Mouse (Mus musculus) T-helper 1 cell (primary cell): ENCODE measurements around the gene Txk.

ENCODE experiments used
- in situ Hi-C: fragments of 300-600 bp; cut with MboI, MseI; formaldehyde crosslinking; loops from one replicate; pipeline ENCODE4 v1.15.1; 2025; ENCODE audit warnings: high pct_unique_total_duplicates

Txk gene

DNA sequence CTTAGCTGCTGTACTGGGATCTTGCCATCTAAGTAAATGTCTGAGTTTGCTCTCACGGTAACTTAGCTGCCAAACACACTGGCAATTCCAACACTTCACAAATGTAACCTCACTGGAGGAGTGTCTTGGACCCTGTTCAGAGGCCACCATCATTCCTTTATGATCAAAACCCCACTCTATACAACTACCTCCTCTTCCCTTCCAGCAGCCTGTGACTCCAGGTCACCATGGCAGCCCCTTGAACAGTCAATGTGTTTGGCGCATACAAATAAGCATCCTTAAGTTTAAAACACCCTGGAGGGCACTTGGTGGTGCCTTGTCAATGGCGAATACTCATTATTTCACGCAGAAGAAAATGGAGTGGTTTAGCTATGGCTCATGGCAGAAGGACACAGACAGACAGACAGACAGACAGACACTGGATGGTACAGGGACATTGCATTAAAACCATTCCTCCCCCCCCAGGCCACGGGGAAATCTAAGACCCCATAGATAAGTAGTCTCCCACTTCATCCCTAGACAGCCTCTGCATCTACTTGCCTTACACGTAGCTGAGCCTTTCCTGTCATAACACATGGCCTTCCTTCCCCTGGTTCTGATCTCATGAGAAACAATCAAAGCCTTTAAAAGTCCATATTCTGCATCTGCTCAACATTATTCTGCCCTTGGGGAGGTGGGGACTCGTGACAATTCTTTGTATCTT is 1.4 kb downstream of the Txk start:
- in situ Hi-C loops, result no loop called here

DNA sequence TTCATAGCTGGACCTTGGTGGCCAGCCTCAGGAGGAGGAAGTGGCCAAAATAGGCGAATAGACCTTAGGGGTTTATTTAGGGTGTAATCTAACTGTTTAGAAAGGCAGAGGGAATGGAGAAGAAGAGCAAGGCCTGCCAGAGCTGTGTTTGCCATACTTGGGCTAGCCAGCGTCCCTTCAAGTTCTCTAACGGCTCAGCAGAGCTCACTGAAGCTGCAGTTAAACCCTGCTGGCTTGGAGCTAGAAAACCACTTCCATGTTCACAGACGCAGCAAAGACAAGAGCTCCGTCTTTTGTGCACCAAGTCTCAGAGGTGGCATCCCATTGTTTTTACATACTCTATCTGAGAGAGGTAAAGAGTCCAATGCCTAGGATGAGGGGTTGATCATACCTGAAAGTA is 2.4 kb downstream of the Txk start:
- in situ Hi-C loops, result no loop called here

DNA sequence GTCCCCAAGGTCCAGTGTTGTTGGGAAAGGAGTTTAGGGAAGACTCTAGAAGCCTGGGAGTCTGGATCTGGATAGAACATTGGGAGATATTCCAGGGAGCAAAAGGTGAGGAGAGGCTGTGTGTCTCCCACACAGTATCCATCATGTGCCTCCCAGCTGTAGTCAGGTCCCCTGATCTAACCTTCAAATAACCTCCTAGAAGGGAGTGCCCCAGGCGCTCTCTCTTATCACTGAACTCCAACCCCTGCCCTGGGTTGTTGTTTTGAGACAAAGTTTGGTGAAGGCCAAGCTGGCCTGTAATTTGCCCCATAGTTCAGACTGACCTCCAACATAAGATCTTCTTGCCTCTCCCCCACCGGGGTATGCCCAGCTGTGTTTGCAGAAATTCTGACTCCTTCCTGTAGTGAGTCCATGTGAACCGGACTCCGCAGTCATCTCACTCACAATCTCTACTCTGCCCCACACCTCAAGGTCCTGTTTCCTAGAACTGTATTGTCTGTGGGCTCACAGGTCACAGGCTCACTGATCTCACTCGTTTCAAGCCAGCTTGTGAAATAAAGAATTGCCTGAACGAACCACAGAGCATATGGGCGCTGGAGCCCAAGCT is 3.8 kb downstream of the Txk start:
- in situ Hi-C loops, result no loop called here

DNA sequence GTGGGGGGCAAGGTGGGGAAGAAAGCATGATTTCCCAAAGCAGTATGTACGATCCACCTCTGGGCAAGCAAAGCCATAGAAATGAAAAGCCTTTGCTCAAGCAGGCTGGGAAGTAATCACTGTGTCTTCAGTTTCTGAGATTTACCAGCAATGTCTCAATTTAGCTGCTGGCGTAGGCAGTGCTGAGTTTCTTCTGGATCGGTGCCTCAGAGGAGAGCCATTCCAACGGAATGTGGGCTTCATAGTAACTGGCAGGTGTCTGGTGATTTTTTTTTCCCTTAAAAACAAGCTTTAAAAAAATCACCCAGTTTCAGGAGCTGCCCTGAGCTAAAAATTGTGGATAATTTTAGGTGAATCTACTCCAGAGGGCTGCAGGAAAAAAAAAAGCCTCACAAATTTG is 5.2 kb downstream of the Txk start:
- in situ Hi-C loops, result no loop called here

DNA sequence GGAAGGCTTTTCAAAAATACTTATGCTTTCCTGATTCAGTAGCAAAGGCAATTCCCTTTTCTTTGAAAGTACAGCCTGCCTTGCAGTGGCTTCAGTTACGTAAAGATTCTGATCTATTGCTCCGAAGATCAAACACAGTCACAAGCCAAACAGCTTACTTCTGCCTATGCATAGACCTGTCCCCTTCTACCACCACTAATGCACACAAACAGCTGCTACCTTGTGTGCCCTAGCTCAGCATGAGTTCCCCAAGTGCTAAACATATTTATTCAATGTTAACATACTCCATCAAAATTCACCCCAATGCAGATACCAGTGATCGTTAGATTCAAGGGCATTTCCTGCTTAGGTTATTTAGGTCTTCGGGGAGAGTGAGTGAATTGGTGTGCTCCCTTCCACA is 6.1 kb downstream of the Txk start:
- in situ Hi-C loops, result no loop called here

DNA sequence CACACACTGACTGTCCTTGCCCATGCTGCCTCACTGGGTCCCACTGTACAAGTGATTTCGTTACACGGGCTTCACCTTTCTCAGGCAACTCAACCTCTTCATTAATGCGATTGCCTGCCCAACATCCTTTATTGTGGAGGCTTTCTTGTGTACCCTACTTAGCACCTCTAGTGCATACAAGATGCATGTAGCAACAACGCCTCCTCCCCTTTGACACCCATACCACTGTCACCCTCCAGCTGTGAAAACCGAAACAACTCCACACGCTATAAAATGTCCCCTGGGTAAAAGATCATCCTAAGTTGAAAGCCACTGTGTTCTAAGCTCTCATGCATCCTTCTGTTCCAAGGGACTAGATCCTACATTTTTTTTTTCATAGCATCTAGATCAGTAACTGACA is 9.5 kb downstream of the Txk start:
- in situ Hi-C loops, result no loop called here

DNA sequence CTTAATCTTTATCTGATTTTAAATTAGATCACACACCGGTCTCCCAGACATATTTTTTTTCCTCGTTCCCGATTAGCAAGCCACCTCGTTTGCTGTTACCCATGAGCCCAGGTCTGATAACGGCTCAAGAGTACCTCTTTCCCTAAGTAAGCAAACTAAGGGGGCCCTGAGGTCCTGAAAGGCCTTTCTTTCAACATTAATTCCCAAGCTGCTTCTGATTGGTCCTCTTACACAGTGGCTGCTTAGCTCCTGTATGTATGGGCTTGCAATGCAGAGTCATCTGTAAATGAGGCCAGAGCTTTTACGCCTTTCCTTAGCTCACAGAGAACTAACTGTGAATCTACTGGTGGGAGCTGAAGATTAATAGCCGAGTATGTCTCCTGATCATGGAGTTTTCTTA is 15.7 kb downstream of the Txk start:
- in situ Hi-C loops, result no loop called here

DNA sequence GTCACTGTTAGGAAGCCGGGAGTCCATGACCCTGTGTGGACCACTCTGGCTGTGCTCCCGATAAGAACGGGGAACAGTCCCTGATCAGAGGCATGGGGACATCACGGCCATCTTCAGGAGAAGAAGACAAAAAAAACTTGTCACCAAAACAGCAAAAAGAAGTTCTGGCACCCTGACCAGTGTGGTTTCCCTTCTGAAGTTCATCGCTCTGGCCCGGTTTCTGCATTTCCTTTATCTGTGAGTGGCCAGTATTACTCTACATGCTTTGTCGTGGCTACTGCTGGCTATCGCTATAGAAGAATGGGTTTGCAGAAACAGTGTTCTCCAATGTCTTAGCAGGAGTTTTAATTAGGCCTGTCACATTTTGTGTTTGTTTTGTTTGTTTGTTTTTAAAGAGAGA is 16.1 kb downstream of the Txk start:
- in situ Hi-C loops, result no loop called here

DNA sequence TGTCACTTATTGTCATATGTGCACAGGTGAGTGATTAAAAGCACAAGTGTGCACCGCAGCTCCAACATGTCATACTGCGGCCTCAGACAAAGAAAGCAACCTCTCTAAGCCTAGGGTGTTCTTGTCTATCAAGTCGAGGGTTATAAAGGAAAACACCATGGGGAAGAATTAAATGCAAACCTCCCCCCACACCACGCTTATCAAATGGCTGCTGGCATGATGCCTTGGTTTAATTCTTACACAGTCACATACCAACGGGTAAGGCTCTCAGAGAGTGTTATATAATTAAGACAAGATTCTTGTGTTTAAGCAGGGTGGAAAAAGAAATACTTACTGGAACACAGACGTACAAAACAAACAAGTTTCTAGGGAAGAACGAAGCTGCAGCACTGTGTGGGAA is 16.8 kb downstream of the Txk start:
- in situ Hi-C loops, result no loop called here

DNA sequence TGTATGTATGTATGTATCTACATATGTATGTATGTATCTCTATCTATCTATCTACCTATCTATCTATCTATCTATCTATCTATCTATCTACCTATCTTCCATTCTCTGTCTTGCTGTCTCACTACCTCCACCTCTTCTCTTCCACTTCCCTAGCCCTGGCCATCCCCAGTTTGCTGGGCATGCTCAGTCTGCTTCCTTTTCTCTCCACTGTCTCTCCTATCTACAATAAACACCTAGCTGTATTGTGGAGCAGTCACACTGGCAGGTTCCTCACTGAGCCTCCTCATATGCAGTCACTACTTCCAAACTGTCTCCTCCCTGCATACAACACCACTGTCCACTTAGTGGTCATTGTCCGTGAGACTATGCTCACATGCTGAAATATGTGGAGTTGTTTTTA is 19.7 kb downstream of the Txk start:
- in situ Hi-C loops, result no loop called here

DNA sequence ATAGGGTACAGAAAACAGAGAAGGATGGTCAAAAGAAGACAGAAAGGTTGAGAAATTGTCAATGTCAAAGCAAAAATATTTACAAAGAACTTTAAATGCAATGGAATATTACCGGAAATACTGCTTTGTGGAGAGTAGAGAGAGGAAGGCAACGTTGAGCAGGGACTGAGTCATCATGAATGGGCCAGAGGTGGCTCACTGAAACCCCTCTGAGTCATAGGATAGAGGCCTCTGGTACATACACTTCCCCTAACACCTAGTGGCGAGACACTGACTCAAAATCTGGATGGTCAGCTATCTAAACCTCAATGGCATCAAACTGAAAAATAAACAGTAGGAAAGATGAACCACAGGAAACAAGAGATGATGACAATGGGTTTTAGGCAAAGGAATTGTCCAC is 27.2 kb downstream of the Txk start:
- in situ Hi-C loops, result no loop called here

DNA sequence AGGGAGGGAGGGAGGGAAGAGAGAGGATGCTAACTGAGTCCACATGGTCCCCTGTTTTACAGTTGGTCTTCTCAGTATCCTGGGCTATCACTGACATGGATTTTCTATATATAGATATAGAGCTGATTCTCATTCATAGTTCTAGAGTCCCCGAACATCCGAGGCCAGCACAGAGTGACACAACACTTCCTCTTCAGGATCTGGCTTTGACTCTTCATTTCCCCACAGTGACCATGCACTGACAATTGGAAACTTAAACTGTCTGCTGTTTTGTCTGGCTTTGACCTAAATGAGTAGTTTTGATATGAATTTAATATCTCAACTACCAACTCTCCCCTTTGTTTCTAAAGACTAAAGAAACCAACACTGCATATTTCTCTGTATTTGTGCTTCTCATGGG is 29.1 kb downstream of the Txk start:
- in situ Hi-C loops, result no loop called here

DNA sequence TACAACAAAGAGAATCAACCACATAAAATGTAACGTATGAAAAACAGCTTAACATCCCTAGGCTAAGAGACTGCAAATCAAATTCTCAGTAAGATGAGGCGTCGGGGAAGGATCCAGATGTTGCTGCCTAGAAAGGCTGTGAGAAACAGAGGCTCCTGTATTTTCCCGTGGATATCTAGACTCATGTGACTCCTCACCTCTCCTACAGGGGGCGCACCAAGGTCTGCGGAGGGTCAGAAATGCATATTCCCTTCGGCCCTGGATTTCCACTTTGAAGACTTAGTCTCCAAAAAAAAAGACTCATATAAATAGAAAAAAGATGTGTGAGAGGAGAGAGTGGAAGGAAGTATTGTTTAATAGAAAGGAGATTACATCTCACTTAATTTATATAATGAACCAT is 32.0 kb downstream of the Txk start:
- in situ Hi-C loops, result no loop called here

DNA sequence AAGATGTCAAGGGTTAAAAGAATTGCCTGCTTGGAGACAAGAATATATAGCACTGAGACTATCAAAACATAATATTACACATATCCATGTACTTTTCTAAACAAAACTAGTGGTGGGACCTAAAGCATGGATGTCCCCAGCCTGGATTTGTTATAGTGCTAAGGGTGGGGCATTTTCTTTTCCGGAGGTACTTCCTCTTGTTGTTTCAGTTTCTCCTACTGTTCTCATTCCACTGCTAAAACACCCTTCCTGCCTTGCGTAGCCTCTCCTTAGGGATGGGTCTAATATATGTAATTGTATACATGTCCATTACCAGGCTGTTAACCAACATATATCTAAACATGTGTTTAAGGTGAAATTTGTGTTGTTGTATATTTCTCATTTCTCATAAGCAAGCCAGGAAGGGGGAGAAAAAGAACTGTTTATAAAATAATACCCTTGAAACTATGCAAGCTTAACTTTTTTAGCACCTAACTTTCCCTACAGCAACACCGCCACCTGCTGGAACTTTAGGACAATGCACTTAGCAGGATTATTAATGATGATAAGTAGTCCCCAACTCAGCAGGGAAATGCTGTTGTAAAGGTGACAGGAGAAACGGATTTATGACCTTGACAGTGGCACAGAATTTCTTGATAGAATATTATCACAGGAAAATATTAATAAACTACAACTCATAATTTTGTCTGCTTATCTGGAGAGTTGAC is 41.9 kb downstream of the Txk start:
- in situ Hi-C loops, result no loop called here

DNA sequence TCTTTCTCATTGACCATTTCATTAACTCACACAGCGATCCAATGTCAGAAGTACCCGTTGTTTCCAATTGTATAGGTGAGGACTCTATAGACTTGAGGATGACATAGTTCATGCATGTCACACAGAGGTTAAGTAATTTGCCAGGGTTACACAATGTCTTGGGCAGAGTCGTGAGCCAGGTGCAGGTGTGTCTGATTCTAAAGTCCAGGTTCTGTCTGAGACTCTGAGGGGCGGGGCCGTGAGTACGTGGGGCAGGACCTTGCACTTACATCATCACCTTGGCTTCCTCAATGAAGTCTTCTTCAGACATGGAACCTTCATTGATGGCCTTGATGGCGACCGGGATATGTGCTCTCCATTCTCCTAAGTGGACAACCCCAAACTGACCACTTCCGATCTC is 42.6 kb downstream of the Txk start:
- in situ Hi-C loops, result no loop called here

DNA sequence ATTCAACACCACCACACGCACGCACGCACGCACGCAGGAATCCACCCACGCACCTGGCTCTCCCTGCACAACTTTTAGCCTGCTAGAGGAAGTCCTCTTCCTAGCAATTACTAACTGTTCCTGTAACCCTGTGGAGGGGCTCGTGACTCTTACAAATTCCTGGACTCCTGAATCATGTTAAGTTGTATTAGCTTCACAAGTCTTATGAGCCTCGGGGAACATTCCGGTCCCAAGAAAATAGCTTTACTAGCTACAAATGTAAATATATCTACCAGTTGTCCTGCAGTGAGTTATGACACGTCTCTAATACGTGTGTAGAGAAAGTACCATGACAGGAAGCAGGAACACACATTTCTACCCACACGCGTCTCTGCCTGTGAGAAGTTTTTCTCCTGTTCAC is 43.1 kb downstream of the Txk start:
- in situ Hi-C loops, result no loop called here

DNA sequence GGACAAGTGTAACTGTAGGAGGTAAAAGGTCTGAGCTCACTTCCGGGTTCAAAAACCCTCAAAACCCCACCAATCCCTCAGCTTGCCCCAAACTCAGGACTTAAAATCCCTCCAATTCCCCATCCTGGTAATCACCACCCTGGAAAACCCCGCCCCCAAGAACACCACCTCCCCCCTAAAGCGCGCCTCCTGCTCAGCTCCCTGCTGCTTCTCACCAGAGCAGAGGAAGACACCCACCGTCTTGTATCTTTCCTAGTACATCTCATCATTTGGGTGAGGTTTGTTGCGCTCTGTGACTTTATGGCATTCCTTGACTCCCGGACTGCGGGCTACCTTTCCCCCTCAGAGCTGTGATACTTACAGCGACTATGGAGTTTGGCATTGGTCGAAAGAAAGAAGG is 45.9 kb downstream of the Txk start:
- in situ Hi-C loops, result no loop called here

DNA sequence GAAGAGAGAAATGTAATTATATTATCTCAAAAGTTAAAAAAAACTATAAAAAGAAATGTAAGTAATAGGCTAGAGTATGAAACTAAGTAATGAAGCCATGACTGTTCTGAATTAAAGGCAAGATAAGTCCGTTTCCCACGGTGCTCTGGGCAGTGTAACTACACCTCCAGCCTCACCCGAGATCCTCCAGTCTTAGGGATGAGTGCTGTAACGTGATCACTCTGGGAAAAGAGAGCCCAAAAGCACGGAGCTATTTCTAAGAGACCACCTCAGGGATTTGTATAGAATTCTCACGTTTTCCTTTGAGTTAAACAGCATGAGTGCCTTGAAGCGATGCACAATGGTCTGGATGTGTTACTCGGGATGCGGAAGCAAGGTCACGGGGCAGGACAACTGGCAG is 46.5 kb downstream of the Txk start:
- in situ Hi-C loops, result no loop called here

DNA sequence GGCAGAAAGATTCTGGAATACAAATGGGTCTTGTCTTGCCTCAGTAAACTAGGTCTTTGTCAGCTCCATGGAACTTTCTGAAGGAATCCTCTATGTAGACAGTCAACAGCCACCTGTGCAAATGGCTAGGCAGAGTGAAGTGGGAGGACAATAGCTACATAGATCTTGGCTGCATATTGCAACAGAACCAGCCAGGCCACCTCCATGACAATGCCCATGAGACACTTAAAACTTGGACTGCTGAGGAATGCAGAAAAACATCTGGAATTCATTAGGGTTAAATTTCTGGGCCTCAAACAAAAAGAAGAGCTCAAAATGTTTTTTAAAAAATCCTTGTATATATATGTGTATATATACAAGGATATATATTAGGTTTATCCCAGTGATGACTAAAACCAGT is 50.4 kb downstream of the Txk start:
- in situ Hi-C loops, result loop anchor here (5.0 kb wide), 1 partner anchor 365 kb away; no protein-coding TSS in a partner anchor

DNA sequence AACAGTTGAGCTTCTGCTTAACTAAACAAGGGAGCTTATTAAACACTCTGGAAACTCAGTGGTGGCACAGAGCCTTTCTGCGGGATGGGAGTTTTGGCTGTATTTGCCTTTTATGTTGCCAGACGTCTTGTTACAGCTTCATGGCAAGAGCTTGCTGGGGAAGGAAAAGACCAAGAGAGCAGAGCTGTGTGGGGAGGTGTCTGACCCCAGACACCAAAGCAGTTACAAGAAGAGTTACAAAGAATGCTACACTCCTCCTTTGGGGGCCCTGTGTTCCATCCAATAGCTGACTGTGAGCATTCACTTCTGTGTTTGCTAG is 53.1 kb downstream of the Txk start:
- in situ Hi-C loops, result loop anchor here (25.0 kb wide), 2 partner anchors 1187 to 1987 kb away; no protein-coding TSS in a partner anchor

DNA sequence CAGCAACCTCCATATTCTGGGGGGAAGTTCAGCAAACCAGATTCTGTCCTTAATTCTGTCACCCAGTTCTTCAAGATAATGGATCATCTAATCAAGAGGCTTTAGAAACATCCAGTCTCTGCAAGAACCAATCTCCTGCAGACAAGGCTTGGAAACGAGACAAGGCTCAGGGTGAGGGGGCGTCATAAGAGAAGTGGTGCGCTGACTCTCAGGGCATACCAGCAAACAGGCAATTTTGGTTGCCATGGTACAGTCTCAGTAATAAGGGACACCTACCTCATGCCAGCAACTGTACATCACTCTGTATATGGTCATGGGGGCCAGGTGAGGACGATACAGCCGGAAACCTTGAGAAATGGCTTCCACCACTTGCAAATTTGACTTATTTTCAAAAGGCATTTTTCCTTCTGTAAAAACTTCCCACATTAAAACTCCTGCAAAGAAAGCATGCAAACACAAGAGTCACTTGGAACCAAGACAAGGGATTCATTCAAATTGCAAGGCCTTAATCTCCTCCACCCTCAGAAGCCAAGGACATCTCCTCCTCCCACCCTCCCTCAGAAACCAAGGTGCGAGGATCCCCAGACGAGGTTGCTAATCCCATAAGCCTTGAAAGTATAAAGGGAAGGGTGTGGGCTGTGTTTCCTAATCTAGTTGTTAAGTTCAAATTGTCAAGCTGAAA is 53.6 kb downstream of the Txk start:
- in situ Hi-C loops, result loop anchor here (25.0 kb wide), 2 partner anchors 1187 to 1987 kb away; no protein-coding TSS in a partner anchor

DNA sequence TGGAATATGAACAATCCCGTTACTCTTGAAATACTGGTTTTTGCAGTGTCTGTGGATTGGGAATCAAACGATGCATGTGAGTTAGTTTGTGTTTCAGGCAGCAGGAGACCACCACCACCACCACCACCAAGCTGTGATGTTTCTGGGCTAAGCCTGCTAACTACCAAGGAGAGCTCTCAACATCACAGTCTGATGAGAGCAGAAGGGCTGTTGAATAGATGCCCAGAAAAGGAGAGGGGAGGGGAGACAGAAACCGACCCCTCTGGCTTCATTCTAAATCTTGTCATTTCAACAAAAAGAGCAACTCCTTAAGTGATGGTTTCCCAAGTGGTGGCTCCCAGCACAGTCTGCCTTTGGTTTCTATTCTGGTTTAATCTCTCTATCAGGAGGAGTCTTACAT is 54.2 kb downstream of the Txk start:
- in situ Hi-C loops, result loop anchor here (25.0 kb wide), 2 partner anchors 1186 to 1986 kb away; no protein-coding TSS in a partner anchor
